Mouse (Mus musculus) layer of hippocampus, postnatal 36 days (tissue): ENCODE measurements at regions not wholly inside any gene's neighbourhood (a gene's known extent, or its start where the extent isn't known, plus 50 kb on each side); places are given as distances from the start of the nearest gene placed in this dataset.

Experiments
- DNase-seq, 2 experiments: peaks; one replicate each; pipeline ENCODE4 v3.0.0; 2022

- DNase-seq = no peak
Observed at GRCm38 (mm10) chr14:64580862-64581261, 476.8 kb downstream of the Prss52 start.

- DNase-seq = no peak
Observed at GRCm38 (mm10) chr14:64581705-64582104, 477.6 kb downstream of the Prss52 start.

GRCm38 (mm10) chr14:64582822-64583221 is 478.7 kb downstream of the Prss52 start:
- no peak for DNase-seq

- DNase-seq = no peak
Observed at GRCm38 (mm10) chr14:64584221-64584620, 480.1 kb downstream of the Prss52 start.

- no peak for DNase-seq
Observed at GRCm38 (mm10) chr14:64585081-64585470, 481.0 kb downstream of the Prss52 start.

- DNase-seq = no peak
Observed at GRCm38 (mm10) chr14:64585471-64586192, 481.5 kb downstream of the Prss52 start.

GRCm38 (mm10) chr14:64586386-64586859 is 482.3 kb downstream of the Prss52 start:
- no peak for DNase-seq

- DNase-seq = peak; percentile 56 to 72
Observed at GRCm38 (mm10) chr14:64586860-64587698, 483.0 kb downstream of the Prss52 start.

GRCm38 (mm10) chr14:64587699-64588434 is 483.8 kb downstream of the Prss52 start:
- peak; percentile 60 to 74 for DNase-seq

- DNase-seq = peak in 1 of 2 experiments; percentile 34
Observed at GRCm38 (mm10) chr14:64588561-64588960, 484.5 kb downstream of the Prss52 start.

- DNase-seq = no peak
Observed at GRCm38 (mm10) chr14:64589126-64589525, 485.0 kb downstream of the Prss52 start.

- peak; percentile 56 to 65 for DNase-seq
Observed at GRCm38 (mm10) chr14:64589571-64590547, 485.8 kb downstream of the Prss52 start.

- peak in 1 of 2 experiments; percentile 23 for DNase-seq
Observed at GRCm38 (mm10) chr14:64590611-64591010, 486.5 kb downstream of the Prss52 start.

- DNase-seq = no peak
Observed at GRCm38 (mm10) chr14:64591091-64591976, 487.2 kb downstream of the Prss52 start.

- DNase-seq = no peak
Observed at GRCm38 (mm10) chr14:64592176-64592575, 488.1 kb downstream of the Prss52 start.

GRCm38 (mm10) chr14:64592706-64593320 is 488.7 kb downstream of the Prss52 start:
- DNase-seq = peak in 1 of 2 experiments; percentile 24

- DNase-seq = peak; percentile 76 to 80
Observed at GRCm38 (mm10) chr14:64593564-64593963, 489.5 kb downstream of the Prss52 start.

GRCm38 (mm10) chr14:64594021-64594561 is 490.0 kb downstream of the Prss52 start:
- peak; percentile 31 to 44 for DNase-seq

- DNase-seq = peak in 1 of 2 experiments; percentile 12
Observed at GRCm38 (mm10) chr14:64594811-64595522, 490.9 kb downstream of the Prss52 start.
